Mouse (Mus musculus) ES-E14 (cell line): ENCODE results near the gene Safb2.

Source experiments
- CHD2 ChIP-seq: IDR thresholded peaks from 2 replicates; pipeline ENCODE4 v1.6.1; 2014; ENCODE audit warnings: mild to moderate bottlenecking, low read depth, low read length, inconsistent platforms
- HCFC1 ChIP-seq: IDR thresholded peaks from 2 replicates; pipeline ENCODE4 v1.6.1; 2012; ENCODE audit warnings: low read length, inconsistent platforms, borderline replicate concordance; ENCODE audit not compliant: insufficient read depth
- MAFK ChIP-seq: IDR thresholded peaks from 2 replicates; pipeline ENCODE4 v1.6.1; 2014; ENCODE audit warnings: mild to moderate bottlenecking, low read depth, low read length, inconsistent platforms; ENCODE audit not compliant: insufficient read depth
- ZNF384 ChIP-seq: IDR thresholded peaks from 2 replicates; pipeline ENCODE4 v1.6.1; 2012; ENCODE audit warnings: low read depth, low read length, inconsistent platforms

DNA sequence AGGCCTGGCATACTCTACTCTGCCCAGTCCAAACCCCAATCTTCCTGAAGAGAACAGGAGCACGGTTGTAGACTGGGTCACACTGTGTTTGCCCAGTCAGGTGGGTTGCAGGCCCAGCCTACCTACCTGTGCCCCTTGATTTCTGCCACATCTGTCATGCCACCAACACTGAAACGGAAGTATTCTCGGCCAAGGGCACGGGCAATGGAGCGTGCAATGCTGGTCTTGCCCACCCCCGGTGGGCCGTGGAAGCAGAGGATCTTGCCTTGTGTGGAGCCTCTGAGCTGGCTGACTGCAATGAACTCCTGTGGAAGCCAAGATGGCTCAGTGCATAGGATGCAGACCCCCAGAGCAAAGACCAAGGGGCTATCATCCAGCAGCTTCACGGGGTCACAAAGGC, 33.2 kb upstream of the Safb2 start:
- TF ChIP-seq HCFC1 (no peak), MAFK (no peak), CHD2 (no peak), ZNF384 (no peak)
